Mouse (Mus musculus): Measurements from ENCODE around the gene Eri2. TPM values are rescaled to one million over a fixed set of nuclear protein-coding genes. Genes with fewer than 3 reads are reported as not detected.

Eri2 gene
- 19.6 TPM for polyA plus RNA-seq (2014; fragmentation: Illumina TruSeq; extraction: RNeasy Lipid Tissue Mini Kit (QIAGEN cat#74804); ENCODE audit: low read depth, low replicate concordance)

GRCm38 (mm10) chr7:119793586-119794250 lies at the start of gene Eri2, which contains the start of gene Rexo5:
Gene Eri2, minus strand, starts transcription at chr7:119794058.
Gene Rexo5, plus strand, starts transcription at chr7:119794006.

GRCm38 (mm10) chr7:119760527-119760951 lies 33.3 kb downstream of the Eri2 start, which contains the start of gene Acsm3:
Gene Acsm3, plus strand, starts transcription at chr7:119760923.

GRCm38 (mm10) chr7:119720253-119720946 lies 73.5 kb downstream of the Eri2 start, which contains the start of gene Thumpd1:
Gene Thumpd1, minus strand, starts transcription at chr7:119720798.

Other genes with a start within 250 kb of the Eri2 start
- not detected for gene Acsm2, start 239.7 kb downstream of the Eri2 start, polyA plus RNA-seq (2014; fragmentation: Illumina TruSeq; extraction: RNeasy Lipid Tissue Mini Kit (QIAGEN cat#74804); ENCODE audit: low read depth, low replicate concordance)
- gene Acsm1, start 187.0 kb downstream of the Eri2 start, polyA plus RNA-seq (2014; fragmentation: Illumina TruSeq; extraction: RNeasy Lipid Tissue Mini Kit (QIAGEN cat#74804); ENCODE audit: low read depth, low replicate concordance): not detected
- not detected for gene Acsm4, start 104.0 kb downstream of the Eri2 start, polyA plus RNA-seq (2014; fragmentation: Illumina TruSeq; extraction: RNeasy Lipid Tissue Mini Kit (QIAGEN cat#74804); ENCODE audit: low read depth, low replicate concordance)
- 43.9 TPM for gene Thumpd1, start 73.3 kb downstream of the Eri2 start, polyA plus RNA-seq (2014; fragmentation: Illumina TruSeq; extraction: RNeasy Lipid Tissue Mini Kit (QIAGEN cat#74804); ENCODE audit: low read depth, low replicate concordance)
- gene Acsm3, start 33.1 kb downstream of the Eri2 start, polyA plus RNA-seq (2014; fragmentation: Illumina TruSeq; extraction: RNeasy Lipid Tissue Mini Kit (QIAGEN cat#74804); ENCODE audit: low read depth, low replicate concordance): 591 TPM
- 27.8 TPM for gene Rexo5, start 52 bp downstream of the Eri2 start, polyA plus RNA-seq (2014; fragmentation: Illumina TruSeq; extraction: RNeasy Lipid Tissue Mini Kit (QIAGEN cat#74804); ENCODE audit: low read depth, low replicate concordance)
- 11.9 TPM for gene Lyrm1, start 101.8 kb upstream of the Eri2 start, polyA plus RNA-seq (2014; fragmentation: Illumina TruSeq; extraction: RNeasy Lipid Tissue Mini Kit (QIAGEN cat#74804); ENCODE audit: low read depth, low replicate concordance)
- 15.0 TPM for gene Dcun1d3, start 102.2 kb upstream of the Eri2 start, polyA plus RNA-seq (2014; fragmentation: Illumina TruSeq; extraction: RNeasy Lipid Tissue Mini Kit (QIAGEN cat#74804); ENCODE audit: low read depth, low replicate concordance)